Mouse (Mus musculus) forebrain, embryonic 14.5 days (tissue): ENCODE data around the gene Gm42878. TPM values are rescaled to one million over a fixed set of nuclear protein-coding genes. Genes with fewer than 3 reads are reported as not detected.
A peak's percentile ranks its signal among the peaks of the same experiment; 100 is the strongest.

ENCODE experiments used
- ATAC-seq: fragments of 200-750 bp; cut with Nextera tagmentation; 2 replicates; pipeline ENCODE4 v1.8.0; 2017; ENCODE audit warnings: mild to moderate bottlenecking, moderate library complexity
- DNase-seq: peaks from one replicate; pipeline ENCODE4 v3.0.0-alpha.2; 2015; ENCODE audit warnings: low spot score
- H3K27ac ChIP-seq: fragments of 300-500 bp; sonication (generic); 2 replicates; pipeline ENCODE4 v1.5.1; 2014; ENCODE audit warnings: low read depth, mild to moderate bottlenecking, control low read depth, low read length, moderate library complexity
- H3K27me3 ChIP-seq: fragments of 300-500 bp; sonication (generic); replicated peaks from 2 replicates; pipeline ENCODE4 v1.6.1; 2014; ENCODE audit warnings: low read length, control low read depth, mixed read lengths; ENCODE audit not compliant: control insufficient read depth, insufficient read depth
- H3K36me3 ChIP-seq: fragments of 300-500 bp; sonication (generic); 2 replicates; pipeline ENCODE4 v1.6.1; 2014; ENCODE audit warnings: low read length, control low read depth; ENCODE audit not compliant: control insufficient read depth, insufficient read depth
- H3K4me1 ChIP-seq: fragments of 300-500 bp; sonication (generic); 2 replicates; pipeline ENCODE4 v1.6.1; 2014; ENCODE audit warnings: antibody characterized with exemption, low read length, control low read depth; ENCODE audit not compliant: control insufficient read depth, insufficient read depth
- H3K4me2 ChIP-seq: fragments of 300-500 bp; sonication (generic); 2 replicates; pipeline ENCODE4 v1.6.1; 2014; ENCODE audit warnings: mild to moderate bottlenecking, control low read depth, low read length
- H3K4me3 ChIP-seq: fragments of 300-500 bp; sonication (generic); 2 replicates; pipeline ENCODE4 v1.5.1; 2014; ENCODE audit warnings: low read depth, low read length, control low read depth
- H3K9ac ChIP-seq: fragments of 300-500 bp; sonication (generic); 2 replicates; pipeline ENCODE4 v1.6.1; 2014; ENCODE audit warnings: mild to moderate bottlenecking, low read length, control low read depth, moderate library complexity
- H3K9me3 ChIP-seq: fragments of 300-500 bp; sonication (generic); replicated peaks from 2 replicates; pipeline ENCODE4 v1.6.1; 2016; ENCODE audit warnings: low read length, control low read depth, mixed read lengths; ENCODE audit not compliant: control insufficient read depth
- WGBS: fragments of 180-500 bp; shearing (Covaris S2); extraction: QIAGEN DNeasy Blood & Tissue Kit; methylation state at CpG from one replicate; pipeline ENCODE4 v1.1.7; 2014; 5-methylcytosine and 5-hydroxymethylcytosine counted together
- polyA plus RNA-seq: library from polyadenylated mRNA; unstranded; fragments of >200 nt; fragmentation: Nextera tagmentation; extraction: Ambion mirVana; gene quantifications from 2 replicates; pipeline ENCODE4 v1.2.1, GENCODE M21; 2014

Gene Gm42878
- polyA plus RNA-seq, 1 experiment from 2014 or later, result not detected

DNA sequence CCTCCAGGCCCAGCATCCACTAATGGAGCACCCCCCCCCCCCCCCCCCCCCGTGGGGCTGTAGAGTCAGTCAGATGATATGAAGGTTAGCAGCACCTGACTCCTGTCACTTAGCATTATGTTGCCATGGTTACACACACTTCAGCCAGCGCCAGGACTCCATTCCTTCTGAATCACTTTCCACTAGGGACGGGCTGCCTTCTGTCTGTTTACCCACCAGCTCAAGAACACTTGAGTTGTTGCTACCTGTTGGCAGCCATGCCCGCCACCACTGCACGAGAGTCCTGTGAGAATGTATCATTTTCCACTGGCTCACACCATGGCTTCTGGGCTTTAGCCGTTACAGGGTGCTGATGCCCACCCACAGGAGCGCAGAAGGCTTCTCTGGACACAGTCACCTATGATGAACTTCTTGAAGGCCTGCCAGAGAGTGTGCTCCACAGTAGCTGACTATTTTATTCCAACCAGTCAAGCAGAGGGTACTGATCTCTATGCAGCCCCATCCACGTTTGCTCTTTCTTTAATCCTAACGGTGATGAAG lies 24.7 kb upstream of the Gm42878 start:
- DNase-seq (no peak), ATAC-seq (no peak)

GRCm38 (mm10) chr5:121566035-121566681 lies 20.9 kb upstream of the Gm42878 start:
- Histone ChIP-seq H3K36me3 (peaks cover 11% of the 10 kb centered on the region), H3K27me3 (no peaks in the 10 kb centered on the region), H3K4me2 (no peak overlapping the region), H3K4me3 (no peak overlapping the region), H3K9me3 (no peaks in the 10 kb centered on the region), H3K9ac (no peak overlapping the region), H3K27ac (no peak overlapping the region), H3K4me1 (no peaks in the 10 kb centered on the region)
- 94% methylated on average over 16 of the region's 16 CpGs for WGBS
- ATAC-seq, result no peak
- DNase-seq, result no peak

More for the DNA sequence above, 24.7 kb upstream of the Gm42878 start:
- Histone ChIP-seq H3K27me3 (no peaks in the 10 kb centered on the region), H3K4me3 (no peak overlapping the region), H3K4me2 (no peak overlapping the region), H3K9me3 (no peaks in the 10 kb centered on the region), H3K27ac (no peak overlapping the region), H3K4me1 (no peaks in the 10 kb centered on the region), H3K9ac (no peak overlapping the region), H3K36me3 (peaks cover 28% of the 10 kb centered on the region)
- 77% methylated on average over 9 of the region's 9 CpGs for WGBS

DNA sequence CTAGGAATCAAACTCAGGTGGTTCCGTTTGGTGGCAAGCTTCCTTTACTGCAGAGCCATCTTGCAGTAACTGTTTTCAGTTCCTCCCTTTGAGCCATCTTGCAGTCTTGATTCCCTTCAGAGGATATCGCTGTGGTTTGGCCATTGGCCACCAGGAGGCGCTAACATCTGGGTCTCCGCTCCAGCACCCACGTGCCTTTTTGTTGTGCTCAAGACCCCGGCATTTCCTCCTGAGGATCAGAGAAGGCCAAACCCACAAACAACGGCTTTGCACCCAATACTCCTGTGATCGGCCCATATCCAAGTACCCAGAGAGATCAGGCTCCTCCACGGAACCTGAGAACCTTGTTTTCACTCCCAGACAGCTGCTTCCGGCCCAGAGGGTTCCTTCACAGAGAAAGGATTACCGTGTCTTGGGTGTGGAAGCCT lies 19.2 kb upstream of the Gm42878 start:
- no peak overlapping the region; the same call in 1 of the 2 replicates for H3K9ac ChIP-seq
- peaks cover 7% of the 10 kb centered on the region for H3K36me3 ChIP-seq
- no peaks in the 10 kb centered on the region for H3K4me1 ChIP-seq
- no peaks in the 10 kb centered on the region for H3K9me3 ChIP-seq
- 12% methylated on average over 11 of the region's 11 CpGs for WGBS
- H3K27me3 ChIP-seq, result no peaks in the 10 kb centered on the region
- H3K4me3 ChIP-seq, result no peak overlapping the region
- H3K27ac ChIP-seq, result no peak overlapping the region
- DNase-seq (peak; percentile 87), ATAC-seq (peak; percentile 62)
- peak overlapping the region; percentile 29 for H3K4me2 ChIP-seq

DNA sequence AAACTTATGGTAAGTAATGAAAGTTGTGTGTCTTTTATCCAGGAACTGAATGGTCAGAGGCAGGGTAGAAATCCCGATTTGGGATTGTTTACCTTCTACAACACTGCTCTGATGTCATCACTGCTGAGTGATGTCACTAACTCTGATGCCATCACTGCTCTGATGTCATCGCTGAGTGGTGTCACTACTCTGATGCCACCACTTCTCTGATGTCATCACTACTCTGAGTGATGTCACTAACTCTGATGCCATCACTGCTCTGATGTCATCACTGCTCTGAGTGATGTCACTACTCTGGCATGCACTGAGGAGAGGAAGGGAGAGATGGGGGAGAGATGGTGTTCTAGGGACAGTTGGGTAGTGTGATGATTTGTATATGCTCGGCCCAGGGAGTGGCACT lies 17.2 kb upstream of the Gm42878 start:
- no peaks in the 10 kb centered on the region for H3K27me3 ChIP-seq
- no peaks in the 10 kb centered on the region for H3K36me3 ChIP-seq
- ATAC-seq, result no peak
- whole genome bisulfite sequencing, result 91% methylated on average over 3 of the region's 3 CpGs
- no peak for DNase-seq
- no peak overlapping the region for H3K4me2 ChIP-seq
- no peaks in the 10 kb centered on the region for H3K9me3 ChIP-seq
- H3K4me1 ChIP-seq, result no peaks in the 10 kb centered on the region
- H3K4me3 ChIP-seq, result no peak overlapping the region
- no peak overlapping the region for H3K27ac ChIP-seq
- H3K9ac ChIP-seq, result no peak overlapping the region

DNA sequence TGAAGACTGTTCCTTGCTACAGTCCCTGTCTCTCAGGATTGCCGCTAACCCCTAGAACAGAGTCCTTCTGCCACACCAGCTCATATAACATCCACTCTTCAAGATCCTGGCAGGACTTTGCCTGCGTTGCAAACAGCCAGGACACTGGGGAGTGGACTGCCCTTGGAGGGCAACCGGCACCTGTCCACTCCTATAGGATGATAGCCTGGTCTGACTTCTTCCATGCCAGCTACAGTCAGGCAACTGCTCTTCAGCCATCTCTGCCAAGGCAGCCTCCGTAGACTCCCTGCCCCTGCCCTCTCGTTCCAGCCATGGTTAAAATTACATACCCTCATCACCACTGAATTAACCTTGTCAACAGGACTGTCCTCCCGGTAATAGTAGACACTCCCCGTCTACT lies 3.9 kb upstream of the Gm42878 start:
- H3K4me1 ChIP-seq, result peaks cover 11% of the 10 kb centered on the region
- ATAC-seq, result no peak
- H3K4me3 ChIP-seq, result no peak overlapping the region
- no peak overlapping the region for H3K27ac ChIP-seq
- no peak for DNase-seq
- WGBS, result 86% methylated on average over 7 of the region's 7 CpGs
- H3K36me3 ChIP-seq, result no peaks in the 10 kb centered on the region
- H3K9ac ChIP-seq, result no peak overlapping the region
- H3K4me2 ChIP-seq, result no peak overlapping the region
- no peaks in the 10 kb centered on the region for H3K9me3 ChIP-seq
- no peaks in the 10 kb centered on the region for H3K27me3 ChIP-seq

DNA sequence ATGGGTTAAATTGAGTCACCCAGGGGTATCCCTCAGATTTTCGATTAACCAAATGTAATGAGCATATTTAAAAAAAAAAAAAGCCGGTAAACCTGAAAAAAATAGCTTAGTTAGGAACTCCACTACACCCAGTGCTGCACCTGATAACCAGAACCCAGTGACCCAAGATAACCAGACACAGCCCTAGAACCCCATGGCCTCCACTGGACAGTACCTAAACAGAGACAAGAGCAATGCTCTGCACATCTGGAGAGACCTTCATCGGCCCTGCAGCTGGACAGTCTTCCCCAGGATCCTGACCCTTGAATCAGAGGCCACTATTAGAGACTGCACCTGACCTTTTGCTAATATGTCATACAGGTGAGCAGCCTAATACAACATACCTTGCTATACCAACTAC lies 1.8 kb upstream of the Gm42878 start:
- Histone ChIP-seq H3K27ac (no peak overlapping the region), H3K4me2 (no peak overlapping the region), H3K9me3 (no peaks in the 10 kb centered on the region), H3K4me3 (no peak overlapping the region), H3K36me3 (no peaks in the 10 kb centered on the region), H3K4me1 (peaks cover 15% of the 10 kb centered on the region), H3K9ac (no peak overlapping the region), H3K27me3 (no peaks in the 10 kb centered on the region)
- DNase-seq, result no peak
- 92% methylated on average over 3 of the region's 3 CpGs for WGBS
- ATAC-seq, result no peak

- ATAC-seq, result peak; percentile 4; the same call in 1 of the 2 replicates
- Histone ChIP-seq H3K36me3 (no peaks in the 10 kb centered on the region), H3K4me2 (peak overlapping the region; percentile 95), H3K27ac (no peak overlapping the region), H3K9me3 (no peaks in the 10 kb centered on the region), H3K9ac (peak overlapping the region; percentile 97), H3K4me1 (peaks cover 15% of the 10 kb centered on the region), H3K27me3 (no peaks in the 10 kb centered on the region), H3K4me3 (peak overlapping the region; percentile 96)
- 39% methylated on average over 6 of the region's 6 CpGs for WGBS
- peak; percentile 50 for DNase-seq
These were observed 1.2 kb upstream of the Gm42878 start for GRCm38 (mm10) chr5:121546530-121546895.

DNA sequence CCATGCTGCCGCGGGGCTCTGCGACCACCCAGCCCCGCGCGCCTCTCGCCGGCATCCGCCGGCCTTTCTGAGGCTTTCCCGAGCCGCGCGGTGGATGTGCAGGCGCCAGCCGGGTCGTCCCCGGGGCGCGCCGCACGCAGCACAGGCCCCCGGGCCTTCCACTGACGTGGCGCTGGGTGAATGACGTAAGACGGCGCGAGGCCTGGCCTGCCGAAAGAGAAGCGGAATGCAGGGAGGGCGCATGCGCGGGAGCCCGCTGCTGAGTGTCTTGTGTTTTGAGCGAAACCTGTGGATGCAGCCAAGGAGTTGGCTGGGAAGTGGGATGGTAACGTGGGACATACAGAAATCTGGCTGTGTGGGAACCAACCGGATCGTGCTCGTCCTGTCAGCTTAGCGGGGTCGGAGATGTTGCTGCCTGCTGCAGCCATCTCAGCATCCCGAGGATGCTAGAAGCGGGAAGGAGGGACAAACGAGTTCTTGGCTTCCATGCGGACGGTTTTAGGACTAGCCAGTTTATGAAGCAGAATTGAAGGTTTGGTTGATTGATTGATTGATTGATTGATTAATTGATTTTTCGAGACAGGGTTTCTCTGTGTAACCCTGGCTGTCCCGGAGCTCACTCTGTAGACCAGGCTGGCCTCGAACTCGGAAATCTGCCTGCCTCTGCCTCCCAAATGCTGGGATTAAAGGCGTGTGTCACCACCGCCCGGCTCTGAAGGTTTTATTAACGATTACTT lies 679 bp upstream of the Gm42878 start, which contains the start of gene Mapkapk5:
TSS of gene Mapkapk5 (minus strand) at position 113 of the 737 bp plus-strand sequence.
- WGBS, result 3% methylated on average over 55 of the region's 55 CpGs
- Histone ChIP-seq H3K36me3 (no peaks in the 10 kb centered on the region), H3K9me3 (no peaks in the 10 kb centered on the region), H3K4me3 (peak within 1 kb of the TSS; percentile 96), H3K27ac (peak within 1 kb of the TSS; percentile 96), H3K4me1 (peaks cover 15% of the 10 kb centered on the region), H3K27me3 (no peaks in the 10 kb centered on the region), H3K9ac (peak within 1 kb of the TSS; percentile 97), H3K4me2 (peak within 1 kb of the TSS; percentile 95)
- ATAC-seq, result peak; percentile 98
- DNase-seq, result peak; percentile 98

DNA sequence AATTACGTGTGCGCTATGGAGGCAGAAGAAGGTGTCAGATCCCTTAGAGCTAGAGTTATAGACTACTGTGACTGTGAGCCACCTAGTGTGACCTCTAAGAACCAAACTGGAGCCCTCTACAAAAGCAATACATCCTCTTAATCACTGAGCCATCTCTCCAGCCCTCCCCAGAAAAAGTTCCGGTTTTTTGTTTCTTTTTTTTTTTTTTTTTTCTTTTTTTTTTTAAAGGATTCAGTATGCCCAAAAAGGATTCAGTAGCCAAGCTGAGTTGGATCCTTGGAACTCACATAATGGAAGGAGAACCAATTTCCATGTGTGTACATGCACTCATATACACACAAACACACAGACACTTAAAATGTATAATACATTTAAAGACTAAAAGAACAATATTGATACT lies 1.9 kb downstream of the Gm42878 start:
- Histone ChIP-seq H3K9ac (no peak overlapping the region), H3K4me3 (no peak overlapping the region), H3K4me1 (peaks cover 15% of the 10 kb centered on the region), H3K9me3 (no peaks in the 10 kb centered on the region), H3K27ac (no peak overlapping the region), H3K36me3 (peaks cover 3% of the 10 kb centered on the region; the same call in 1 of the 2 replicates), H3K27me3 (no peaks in the 10 kb centered on the region), H3K4me2 (no peak overlapping the region)
- WGBS, result 84% methylated on average over 3 of the region's 3 CpGs
- no peak for DNase-seq
- no peak for ATAC-seq
